Mouse (Mus musculus) myocyte (in vitro differentiated cells): ENCODE data around the gene Nfia.

Experiments
- POLR2A ChIP-seq: IDR thresholded peaks from one replicate; pipeline ENCODE4 v1.6.1; 2011; ENCODE audit warnings: low read depth, mild to moderate bottlenecking, control low read depth, moderate library complexity; ENCODE audit not compliant: insufficient read length
- USF1 ChIP-seq: IDR thresholded peaks from one replicate; pipeline ENCODE4 v1.6.1; 2011; ENCODE audit warnings: low read depth, mild to moderate bottlenecking, control low read depth, moderate library complexity

GRCm38 (mm10) chr4:97984361-97984760, 211.8 kb downstream of the Nfia start:
- no peak for TF ChIP-seq POLR2A
- TF ChIP-seq USF1 = no peak
